Mouse (Mus musculus) bone marrow, adult 2 months (tissue): ENCODE data around the gene Slc5a1.

Experiments
- CTCF ChIP-seq: fragments of 200-500 bp; IDR thresholded peaks from 2 replicates; pipeline ENCODE4 v1.5.1; 2011; ENCODE audit warnings: low read length, control low read depth; ENCODE audit not compliant: control insufficient read depth, insufficient read depth
- POLR2A ChIP-seq: fragments of 200-500 bp; IDR thresholded peaks from 2 replicates; pipeline ENCODE4 v1.6.1; 2011; ENCODE audit warnings: low read depth, mild to moderate bottlenecking, control low read depth, low read length, borderline replicate concordance; ENCODE audit not compliant: control insufficient read depth

- TF ChIP-seq CTCF, result no peak
- TF ChIP-seq POLR2A, result no peak
These were observed 100.3 kb downstream of the Slc5a1 start for GRCm38 (mm10) chr5:33204284-33204683.
